Mouse (Mus musculus): ENCODE results near the gene 2310061N02Rik. TPM values are rescaled to one million over a fixed set of nuclear protein-coding genes. Genes with fewer than 3 reads are reported as not detected.
"Not testable (repeated sequence)": the region's sequence is repeated elsewhere in the genome, so short reads cannot be mapped to it uniquely, and the experiment has no call there.

Gene 2310061N02Rik
- not detected in 2 replicates for polyA plus RNA-seq (2014; fragmentation: Nextera tagmentation; extraction: Ambion mirVana)

DNA sequence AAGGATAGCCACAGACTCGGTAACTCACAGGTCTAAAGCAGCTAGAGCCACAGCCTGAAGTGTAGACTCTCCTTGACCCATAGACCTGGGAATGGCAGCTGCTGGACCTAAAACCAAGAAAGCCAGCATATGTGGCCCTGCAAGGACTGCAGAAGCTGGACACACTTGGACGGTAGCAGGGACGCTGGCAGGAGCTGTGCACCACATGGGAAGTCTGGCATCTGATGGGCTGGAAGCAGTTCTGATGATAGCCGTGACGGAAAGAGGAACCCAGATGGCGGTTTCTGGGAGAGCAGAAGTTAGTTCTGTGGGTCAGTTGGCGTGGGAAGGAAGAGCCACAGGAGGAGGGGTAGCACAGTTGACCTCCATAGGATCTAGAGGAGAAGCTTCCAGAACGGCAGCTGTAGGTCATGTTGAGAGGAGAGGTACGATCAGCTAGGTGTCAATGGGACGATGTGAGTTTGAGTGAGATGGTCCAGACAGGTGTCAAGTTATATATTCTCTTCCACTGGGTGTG is at the start of gene 2310061N02Rik:
2310061N02Rik (minus strand) TSS at position 467 of the 517 bp plus-strand sequence.
- ATAC-seq (ENCODE audit: low FRiP score) (no peak), DNase-seq (ENCODE audit: low spot score) (no peak)
- Histone ChIP-seq H3K27ac (no peak within 1 kb of the TSS), H3K4me1 (replicated peaks; ENCODE audit: control insufficient read depth, insufficient read depth, low read length) (no peaks in the 10 kb centered on the region), H3K9me3 (ENCODE audit: control insufficient read depth, low read length) (no peaks in the 10 kb centered on the region), H3K36me3 (replicated peaks; ENCODE audit: control insufficient read depth, insufficient read depth) (no peaks in the 10 kb centered on the region), H3K4me3 (replicated peaks; ENCODE audit: low read length) (no peak within 1 kb of the TSS), H3K4me2 (replicated peaks) (no peak within 1 kb of the TSS), H3K27me3 (ENCODE audit: control insufficient read depth, insufficient read depth, low read length) (no peaks in the 10 kb centered on the region), H3K9ac (no peak within 1 kb of the TSS)
- WGBS = 88% methylated on average over 10 of the region's 10 CpGs

DNA sequence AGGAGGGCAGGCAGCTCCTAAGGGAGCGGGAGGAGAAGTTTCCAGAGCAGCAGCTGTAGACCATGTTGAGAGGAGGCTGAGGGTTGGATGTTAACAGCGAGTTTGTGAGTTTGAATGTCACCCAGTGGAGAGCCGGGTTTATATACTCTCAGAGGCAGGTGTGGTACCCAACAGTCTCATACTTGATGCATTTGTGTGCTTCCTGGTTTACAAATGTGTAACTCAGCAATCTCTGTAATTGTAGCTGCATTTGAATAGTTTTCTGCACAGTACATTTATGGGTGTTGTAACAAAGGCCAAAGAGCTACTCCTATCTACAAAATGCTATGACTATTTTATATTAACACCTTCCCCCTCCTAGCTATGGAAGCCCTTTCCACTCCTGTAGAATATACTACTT is 43.8 kb upstream of the 2310061N02Rik start, which contains the start of gene Krtap13:
Krtap13 (minus strand) TSS at position 101 of the 400 bp plus-strand sequence.
- ATAC-seq (ENCODE audit: low FRiP score) = not testable (repeated sequence)

DNA sequence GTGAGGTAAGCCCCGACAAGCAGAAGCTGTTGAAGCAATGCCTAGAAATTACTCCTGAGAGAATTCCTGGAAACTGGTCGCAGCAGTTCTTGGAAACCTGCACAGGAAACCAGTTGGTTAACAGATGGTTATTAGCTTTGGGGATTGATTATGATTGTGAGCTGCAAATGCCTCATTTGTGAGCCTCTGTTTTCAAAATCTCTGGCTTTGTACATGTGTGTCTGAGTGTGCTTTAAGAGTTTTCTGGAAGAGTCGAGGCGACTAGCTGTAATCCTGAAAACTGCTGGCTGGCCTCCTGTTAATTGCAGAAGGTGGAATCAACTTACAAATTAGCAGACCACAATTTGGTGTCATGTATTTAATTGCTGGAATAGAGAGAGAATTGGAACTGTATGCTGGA is 40.2 kb upstream of the 2310061N02Rik start:
- 66% methylated on average over 4 of the region's 4 CpGs for whole genome bisulfite sequencing
- H3K4me2 ChIP-seq (replicated peaks) = no peak overlapping the region
- H3K36me3 ChIP-seq (replicated peaks; ENCODE audit: control insufficient read depth, insufficient read depth) = no peaks in the 10 kb centered on the region
- DNase-seq (ENCODE audit: low spot score) = no peak
- H3K4me1 ChIP-seq (replicated peaks; ENCODE audit: control insufficient read depth, insufficient read depth, low read length) = no peaks in the 10 kb centered on the region
- no peaks in the 10 kb centered on the region for H3K9me3 ChIP-seq (ENCODE audit: control insufficient read depth, low read length)
- H3K27ac ChIP-seq = no peak overlapping the region
- no peak overlapping the region for H3K9ac ChIP-seq
- ATAC-seq (ENCODE audit: low FRiP score) = no peak
- no peaks in the 10 kb centered on the region for H3K27me3 ChIP-seq (ENCODE audit: control insufficient read depth, insufficient read depth, low read length)
- no peak overlapping the region for H3K4me3 ChIP-seq (replicated peaks; ENCODE audit: low read length)

More for the DNA sequence above, 43.8 kb upstream of the 2310061N02Rik start, which contains the start of gene Krtap13:
- WGBS = 91% methylated on average over 3 of the region's 3 CpGs
- not testable (repeated sequence) for H3K27me3 ChIP-seq (ENCODE audit: control insufficient read depth, insufficient read depth, low read length); H3K4me3 ChIP-seq (replicated peaks; ENCODE audit: low read length); H3K27ac ChIP-seq; H3K4me1 ChIP-seq (replicated peaks; ENCODE audit: control insufficient read depth, insufficient read depth, low read length); H3K4me2 ChIP-seq (replicated peaks); DNase-seq (ENCODE audit: low spot score); H3K9ac ChIP-seq; H3K36me3 ChIP-seq (replicated peaks; ENCODE audit: control insufficient read depth, insufficient read depth); H3K9me3 ChIP-seq (ENCODE audit: control insufficient read depth, low read length)

DNA sequence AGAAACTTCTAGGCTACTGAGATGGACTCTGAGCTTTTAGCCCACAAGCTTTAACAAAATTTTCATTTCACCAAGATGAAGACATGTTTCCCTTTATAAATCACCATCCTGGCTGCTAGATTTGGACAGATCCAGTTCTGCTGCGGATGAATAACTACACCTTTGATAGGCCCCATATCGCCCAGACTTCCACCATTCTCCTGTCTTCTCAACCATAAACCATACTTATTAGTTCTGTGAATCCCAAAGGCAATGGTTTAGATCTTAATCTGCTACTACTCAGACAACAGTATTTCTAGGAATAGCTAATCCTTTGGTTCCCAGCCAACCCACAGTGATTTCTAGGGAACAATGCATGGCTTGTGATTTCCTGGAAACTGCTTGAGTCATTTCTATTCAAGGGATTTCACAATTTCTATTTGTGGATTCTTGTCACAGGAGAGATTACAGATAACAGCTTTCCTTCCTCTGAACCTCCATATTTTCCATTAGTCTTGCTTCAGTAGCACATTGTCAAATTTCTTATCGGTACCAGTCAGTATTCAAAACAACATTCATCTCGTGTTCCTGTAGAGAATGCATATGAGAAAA is 37.1 kb upstream of the 2310061N02Rik start:
- ATAC-seq (ENCODE audit: low FRiP score) (no peak; the same call in 1 of the 2 replicates), DNase-seq (ENCODE audit: low spot score) (no peak)
- Histone ChIP-seq H3K4me1 (replicated peaks; ENCODE audit: control insufficient read depth, insufficient read depth, low read length) (no peaks in the 10 kb centered on the region), H3K36me3 (replicated peaks; ENCODE audit: control insufficient read depth, insufficient read depth) (no peaks in the 10 kb centered on the region), H3K4me2 (replicated peaks) (no peak overlapping the region), H3K27ac (no peak overlapping the region), H3K27me3 (ENCODE audit: control insufficient read depth, insufficient read depth, low read length) (no peaks in the 10 kb centered on the region), H3K9ac (no peak overlapping the region), H3K4me3 (replicated peaks; ENCODE audit: low read length) (no peak overlapping the region), H3K9me3 (ENCODE audit: control insufficient read depth, low read length) (no peaks in the 10 kb centered on the region)
- 64% methylated on average over 4 of the region's 4 CpGs for WGBS

DNA sequence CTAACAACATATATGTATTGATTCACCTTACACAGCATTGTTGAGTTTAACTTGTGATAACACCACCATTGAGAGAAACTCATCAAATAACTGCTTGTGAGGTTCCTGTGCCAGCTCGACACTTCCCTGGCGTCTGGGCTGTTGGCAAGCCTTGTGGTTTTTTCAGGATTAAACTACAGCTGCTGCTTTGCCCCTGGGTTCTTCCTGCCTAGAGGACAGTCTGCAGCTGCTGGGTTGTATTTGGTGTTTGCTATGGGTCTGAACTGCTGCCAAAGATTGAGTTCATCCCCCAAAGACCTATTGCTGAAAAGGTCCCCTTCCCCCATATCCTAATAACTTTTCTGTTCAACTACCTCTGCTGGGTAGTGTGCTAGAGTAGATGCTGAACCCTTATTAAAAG is 27.6 kb upstream of the 2310061N02Rik start:
- Histone ChIP-seq H3K9me3 (ENCODE audit: control insufficient read depth, low read length) (no peaks in the 10 kb centered on the region), H3K27me3 (ENCODE audit: control insufficient read depth, insufficient read depth, low read length) (no peaks in the 10 kb centered on the region), H3K9ac (no peak overlapping the region), H3K27ac (no peak overlapping the region), H3K4me1 (replicated peaks; ENCODE audit: control insufficient read depth, insufficient read depth, low read length) (no peaks in the 10 kb centered on the region), H3K36me3 (replicated peaks; ENCODE audit: control insufficient read depth, insufficient read depth) (no peaks in the 10 kb centered on the region), H3K4me2 (replicated peaks) (no peak overlapping the region), H3K4me3 (replicated peaks; ENCODE audit: low read length) (no peak overlapping the region)
- WGBS = 77% methylated on average over 2 of the region's 2 CpGs
- DNase-seq (ENCODE audit: low spot score) (no peak), ATAC-seq (ENCODE audit: low FRiP score) (0 out of 2 replicates have a peak, but pooled peaks have one; percentile 46)

DNA sequence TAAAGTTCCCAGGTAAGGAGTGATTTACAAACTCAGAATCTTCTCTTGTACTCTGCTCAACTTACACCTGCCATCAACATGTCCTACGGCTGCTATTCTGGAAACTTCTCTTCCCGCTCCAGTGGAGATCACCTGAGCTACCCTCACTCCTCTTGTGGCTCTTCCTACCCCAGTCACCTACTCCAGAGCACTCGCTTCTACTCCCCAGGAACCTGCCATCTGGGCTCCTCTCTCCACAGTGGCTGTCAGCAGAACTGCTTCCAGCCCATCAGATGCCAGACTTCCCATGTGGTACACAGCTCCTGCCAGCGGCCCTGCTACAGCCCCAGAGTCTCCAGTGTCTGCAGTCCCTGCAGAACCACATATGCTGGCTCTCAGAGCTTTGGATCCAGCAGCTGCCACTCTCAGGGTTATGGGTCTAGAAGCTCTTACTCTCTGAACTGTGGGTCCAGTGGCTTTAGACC is 21.1 kb upstream of the 2310061N02Rik start, which contains the start of gene Krtap13-1:
Krtap13-1 (plus strand) TSS at position 51 of the 464 bp plus-strand sequence.
- no peak for DNase-seq (ENCODE audit: low spot score)
- Histone ChIP-seq H3K27me3 (ENCODE audit: control insufficient read depth, insufficient read depth, low read length) (no peaks in the 10 kb centered on the region), H3K9me3 (ENCODE audit: control insufficient read depth, low read length) (no peaks in the 10 kb centered on the region), H3K36me3 (replicated peaks; ENCODE audit: control insufficient read depth, insufficient read depth) (no peaks in the 10 kb centered on the region), H3K4me2 (replicated peaks) (no peak within 1 kb of the TSS), H3K4me3 (replicated peaks; ENCODE audit: low read length) (no peak within 1 kb of the TSS), H3K9ac (no peak within 1 kb of the TSS), H3K27ac (no peak within 1 kb of the TSS), H3K4me1 (replicated peaks; ENCODE audit: control insufficient read depth, insufficient read depth, low read length) (no peaks in the 10 kb centered on the region)
- 79% methylated on average over 4 of the region's 4 CpGs for WGBS
- peak; percentile 31; the same call in 1 of the 2 replicates for ATAC-seq (ENCODE audit: low FRiP score)

DNA sequence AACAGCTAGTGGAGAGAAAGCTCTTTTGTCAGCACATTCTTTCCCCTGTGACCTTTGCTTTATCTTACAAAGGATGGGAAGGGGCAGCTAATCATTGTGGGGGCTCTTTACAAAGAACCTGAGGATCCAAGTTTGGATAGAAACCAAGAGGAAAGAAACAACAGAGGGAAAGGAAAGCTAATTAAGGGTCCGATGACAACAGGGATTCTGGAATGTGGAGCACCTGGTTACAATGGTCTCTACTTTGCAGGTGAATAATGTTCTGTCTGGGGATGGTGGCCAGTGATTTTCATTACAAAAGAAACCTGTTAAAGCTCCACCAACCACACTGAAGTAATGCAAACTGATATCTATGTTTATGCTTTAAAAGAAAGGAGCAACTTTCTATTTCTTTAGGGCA is 12.3 kb upstream of the 2310061N02Rik start:
- Histone ChIP-seq H3K4me1 (replicated peaks; ENCODE audit: control insufficient read depth, insufficient read depth, low read length) (no peaks in the 10 kb centered on the region), H3K4me2 (replicated peaks) (no peak overlapping the region), H3K9ac (no peak overlapping the region), H3K27me3 (ENCODE audit: control insufficient read depth, insufficient read depth, low read length) (no peaks in the 10 kb centered on the region), H3K27ac (no peak overlapping the region), H3K4me3 (replicated peaks; ENCODE audit: low read length) (no peak overlapping the region), H3K36me3 (replicated peaks; ENCODE audit: control insufficient read depth, insufficient read depth) (no peaks in the 10 kb centered on the region), H3K9me3 (ENCODE audit: control insufficient read depth, low read length) (no peaks in the 10 kb centered on the region)
- no peak for ATAC-seq (ENCODE audit: low FRiP score)
- WGBS = 9% methylated on average over 1 of the region's 1 CpGs
- no peak for DNase-seq (ENCODE audit: low spot score)

DNA sequence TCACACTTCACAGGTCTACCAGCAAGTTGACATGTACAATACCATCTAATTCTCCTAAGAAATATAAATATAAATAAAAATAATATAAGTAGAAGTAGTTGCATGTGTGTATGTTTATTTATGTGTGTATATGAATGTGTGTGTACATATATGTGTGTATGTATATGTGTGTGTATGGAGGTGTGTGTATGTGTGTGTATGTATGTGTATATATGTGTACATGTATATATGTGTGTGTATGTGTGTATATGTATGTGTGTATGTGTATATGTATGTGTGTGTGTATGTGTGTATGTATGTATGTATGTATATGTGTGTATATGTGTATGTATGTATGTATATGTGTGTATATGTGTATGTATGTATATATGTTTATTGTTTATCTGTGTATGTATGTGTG is 8.8 kb upstream of the 2310061N02Rik start:
- DNase-seq (ENCODE audit: low spot score) = no peak
- no peaks in the 10 kb centered on the region for H3K4me1 ChIP-seq (replicated peaks; ENCODE audit: control insufficient read depth, insufficient read depth, low read length)
- no peak for ATAC-seq (ENCODE audit: low FRiP score)
- no peak overlapping the region for H3K27ac ChIP-seq
- H3K27me3 ChIP-seq (ENCODE audit: control insufficient read depth, insufficient read depth, low read length) = no peaks in the 10 kb centered on the region
- no peak overlapping the region for H3K9ac ChIP-seq
- H3K4me3 ChIP-seq (replicated peaks; ENCODE audit: low read length) = no peak overlapping the region
- no peak overlapping the region for H3K4me2 ChIP-seq (replicated peaks)
- H3K36me3 ChIP-seq (replicated peaks; ENCODE audit: control insufficient read depth, insufficient read depth) = no peaks in the 10 kb centered on the region
- H3K9me3 ChIP-seq (ENCODE audit: control insufficient read depth, low read length) = no peaks in the 10 kb centered on the region

DNA sequence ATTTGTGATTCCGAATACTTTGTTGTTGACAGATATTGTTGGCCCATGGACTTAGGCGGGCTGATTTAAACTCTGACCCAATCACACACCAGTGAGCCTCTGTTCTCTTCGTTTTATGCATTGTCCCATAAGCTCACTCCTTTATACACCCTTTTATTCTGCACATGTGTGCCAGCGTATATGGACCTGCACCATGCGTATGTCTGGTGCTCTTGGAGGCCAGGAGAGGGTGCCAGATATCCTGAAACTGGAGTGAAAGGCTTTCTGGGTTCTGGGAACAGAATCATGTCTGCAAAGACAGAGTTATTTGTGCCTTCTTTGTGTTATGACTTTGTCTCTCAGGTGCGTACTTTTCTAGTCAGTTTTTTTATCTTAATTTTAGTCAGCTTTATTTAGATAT is 3.5 kb upstream of the 2310061N02Rik start:
- 79% methylated on average over 6 of the region's 6 CpGs for WGBS

More for the DNA sequence above, 3.5 kb upstream of the 2310061N02Rik start:
- no peak for ATAC-seq (ENCODE audit: low FRiP score)
- Histone ChIP-seq H3K4me2 (replicated peaks) (no peak overlapping the region), H3K9ac (no peak overlapping the region), H3K27ac (no peak overlapping the region), H3K36me3 (replicated peaks; ENCODE audit: control insufficient read depth, insufficient read depth) (no peaks in the 10 kb centered on the region), H3K9me3 (ENCODE audit: control insufficient read depth, low read length) (no peaks in the 10 kb centered on the region), H3K4me3 (replicated peaks; ENCODE audit: low read length) (no peak overlapping the region), H3K4me1 (replicated peaks; ENCODE audit: control insufficient read depth, insufficient read depth, low read length) (no peaks in the 10 kb centered on the region), H3K27me3 (ENCODE audit: control insufficient read depth, insufficient read depth, low read length) (no peaks in the 10 kb centered on the region)
- no peak for DNase-seq (ENCODE audit: low spot score)

All from hindbrain, embryonic 14.5 days (tissue).